Mouse (Mus musculus) lung, postnatal 0 days (tissue): Measurements from ENCODE around the gene Cmtr2.

ENCODE experiments used
- CTCF ChIP-seq: IDR thresholded peaks from 2 replicates; pipeline ENCODE4 v1.5.1; 2016; ENCODE audit warnings: antibody characterized with exemption, mild to moderate bottlenecking
- EP300 ChIP-seq: IDR thresholded peaks from 2 replicates; pipeline ENCODE4 v1.6.1; 2016; ENCODE audit warnings: antibody characterized with exemption, mild to moderate bottlenecking, control low read depth

- no peak for TF ChIP-seq CTCF
- no peak for TF ChIP-seq EP300
Measured at GRCm38 (mm10) chr8:110266741-110267140, 51.3 kb downstream of the Cmtr2 start, which contains the start of gene Hydin.
